Mouse (Mus musculus) MEL-GATA-1-ER (cell line): ENCODE data around the gene Tnpo3.
A peak's percentile ranks its signal among the peaks of the same experiment; 100 is the strongest.
"Not testable (repeated sequence)": the region's sequence is repeated elsewhere in the genome, so short reads cannot be mapped to it uniquely, and the experiment has no call there.

ENCODE experiments used
- DNase-seq: peaks from one replicate; pipeline ENCODE4 v3.0.0-alpha.2; 2012; ENCODE audit warnings: low read depth; ENCODE audit errors: extremely low read depth

The Tnpo3 gene

GRCm38 (mm10) chr6:29620840-29621543, 11.3 kb upstream of the Tnpo3 start:
- peak; percentile 58 for DNase-seq

- DNase-seq: no peak
Measured at GRCm38 (mm10) chr6:29620176-29620575, 10.5 kb upstream of the Tnpo3 start.

- DNase-seq: not testable (repeated sequence)
Measured at GRCm38 (mm10) chr6:29610020-29610640, 443 bp upstream of the Tnpo3 start.

GRCm38 (mm10) chr6:29600188-29600587, 9.5 kb downstream of the Tnpo3 start:
- no peak for DNase-seq

- no peak for DNase-seq
Measured at GRCm38 (mm10) chr6:29595656-29596055, 14.0 kb downstream of the Tnpo3 start.

- no peak for DNase-seq
Measured at GRCm38 (mm10) chr6:29581202-29581601, 28.5 kb downstream of the Tnpo3 start.

GRCm38 (mm10) chr6:29580770-29581169, 28.9 kb downstream of the Tnpo3 start:
- no peak for DNase-seq

GRCm38 (mm10) chr6:29576388-29576787, 33.3 kb downstream of the Tnpo3 start:
- DNase-seq: not testable (repeated sequence)

GRCm38 (mm10) chr6:29557112-29557511, 52.6 kb downstream of the Tnpo3 start:
- DNase-seq: no peak

GRCm38 (mm10) chr6:29552526-29552925, 57.2 kb downstream of the Tnpo3 start:
- no peak for DNase-seq

GRCm38 (mm10) chr6:29548086-29548485, 61.6 kb downstream of the Tnpo3 start:
- DNase-seq: no peak

- no peak for DNase-seq
Measured at GRCm38 (mm10) chr6:29547582-29547981, 62.1 kb downstream of the Tnpo3 start.

- no peak for DNase-seq
Measured at GRCm38 (mm10) chr6:29545611-29546010, 64.1 kb downstream of the Tnpo3 start.

- DNase-seq: no peak
Measured at GRCm38 (mm10) chr6:29540956-29541355, 68.7 kb downstream of the Tnpo3 start.

- DNase-seq: no peak
Measured at GRCm38 (mm10) chr6:29540223-29540622, 69.5 kb downstream of the Tnpo3 start.

GRCm38 (mm10) chr6:29539502-29539901, 70.2 kb downstream of the Tnpo3 start:
- no peak for DNase-seq

GRCm38 (mm10) chr6:29537221-29537620, 72.5 kb downstream of the Tnpo3 start:
- no peak for DNase-seq

- no peak for DNase-seq
Measured at GRCm38 (mm10) chr6:29536651-29537193, 73.0 kb downstream of the Tnpo3 start.

GRCm38 (mm10) chr6:29535316-29535715, 74.4 kb downstream of the Tnpo3 start:
- no peak for DNase-seq

- DNase-seq: no peak
Measured at GRCm38 (mm10) chr6:29530050-29530449, 79.6 kb downstream of the Tnpo3 start.

- no peak for DNase-seq
Measured at GRCm38 (mm10) chr6:29529444-29529820, 80.3 kb downstream of the Tnpo3 start.

- DNase-seq: peak; percentile 77
Measured at GRCm38 (mm10) chr6:29528561-29529443, 80.9 kb downstream of the Tnpo3 start.
